Mouse (Mus musculus) liver, adult 2 months (tissue): ENCODE measurements at regions not wholly inside any gene's neighbourhood (a gene's known extent, or its start where the extent isn't known, plus 50 kb on each side); places are given as distances from the start of the nearest gene placed in this dataset.

Source experiments
- CTCF ChIP-seq: fragments of 200-500 bp; IDR thresholded peaks from 2 replicates; pipeline ENCODE4 v1.5.1; 2011; ENCODE audit warnings: low read depth, low read length, control low read depth
- POLR2A ChIP-seq: fragments of 200-500 bp; IDR thresholded peaks from 2 replicates; pipeline ENCODE4 v1.6.1; 2011; ENCODE audit warnings: low read length, control low read depth; ENCODE audit not compliant: insufficient read depth; ENCODE audit errors: extremely low read depth

DNA sequence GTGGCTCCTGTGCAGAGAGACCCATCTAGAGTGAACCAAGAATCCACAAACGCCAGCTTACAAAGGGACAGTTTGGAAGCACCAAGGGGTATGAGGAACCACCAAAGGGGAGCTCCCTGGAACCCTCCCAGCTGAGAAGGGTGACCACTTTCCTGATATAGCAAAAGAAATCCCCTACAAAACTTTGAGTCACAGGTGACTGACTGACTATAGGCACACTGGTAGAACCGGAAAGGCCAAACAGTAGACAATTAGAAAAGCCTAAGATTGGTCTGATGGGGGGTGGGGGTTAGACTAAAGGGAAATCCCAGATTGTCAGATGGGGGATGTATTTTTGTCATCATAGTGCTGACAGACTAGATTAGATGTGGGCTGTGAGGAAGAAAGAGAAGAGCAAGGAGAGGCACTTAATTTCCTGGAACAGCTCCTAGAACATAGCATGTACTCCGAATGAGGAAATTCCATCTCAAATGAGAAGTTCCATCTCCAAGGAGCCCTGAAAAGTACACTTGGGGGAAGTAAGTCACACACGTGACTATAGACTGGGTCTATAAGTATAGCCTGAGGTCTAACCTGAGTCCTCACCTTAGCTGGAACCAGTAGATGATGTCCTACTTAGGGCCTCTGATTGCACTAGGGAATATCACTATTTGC lies 302.4 kb upstream of the Atp2b1 start:
- TF ChIP-seq POLR2A: no peak
- TF ChIP-seq CTCF: no peak
